Mouse (Mus musculus) adrenal gland (tissue): ENCODE data around the gene Tnnt1.

Experiments used
- intact Hi-C: fragments of 180-260 bp; cut with DNase I; formaldehyde crosslinking; loops from one replicate; pipeline ENCODE4 v1.15.1; 2025

Tnnt1 gene

DNA sequence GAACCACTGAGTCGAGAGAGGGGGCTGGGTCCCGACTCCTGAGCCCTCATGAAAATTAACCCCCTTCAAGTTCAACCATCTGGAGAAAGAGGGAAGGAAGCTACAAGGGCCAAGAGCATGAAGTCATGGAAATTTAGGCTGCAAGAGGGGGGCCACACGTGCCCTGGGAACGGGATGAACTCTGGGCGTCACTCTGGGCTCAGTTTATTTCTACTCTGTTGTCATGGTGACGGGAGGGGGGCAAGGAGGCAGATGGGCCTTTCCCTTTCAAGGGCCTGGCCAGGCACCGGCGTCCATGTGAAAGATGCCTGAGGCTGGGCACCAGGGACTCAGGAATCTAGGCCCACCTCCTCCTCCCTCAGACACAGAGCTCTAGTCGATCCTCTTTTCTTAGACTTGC, 17.9 kb downstream of the Tnnt1 start:
- intact Hi-C loops, result loop anchor here (10.0 kb wide), 1 partner anchor 353 kb away; no protein-coding TSS in a partner anchor

DNA sequence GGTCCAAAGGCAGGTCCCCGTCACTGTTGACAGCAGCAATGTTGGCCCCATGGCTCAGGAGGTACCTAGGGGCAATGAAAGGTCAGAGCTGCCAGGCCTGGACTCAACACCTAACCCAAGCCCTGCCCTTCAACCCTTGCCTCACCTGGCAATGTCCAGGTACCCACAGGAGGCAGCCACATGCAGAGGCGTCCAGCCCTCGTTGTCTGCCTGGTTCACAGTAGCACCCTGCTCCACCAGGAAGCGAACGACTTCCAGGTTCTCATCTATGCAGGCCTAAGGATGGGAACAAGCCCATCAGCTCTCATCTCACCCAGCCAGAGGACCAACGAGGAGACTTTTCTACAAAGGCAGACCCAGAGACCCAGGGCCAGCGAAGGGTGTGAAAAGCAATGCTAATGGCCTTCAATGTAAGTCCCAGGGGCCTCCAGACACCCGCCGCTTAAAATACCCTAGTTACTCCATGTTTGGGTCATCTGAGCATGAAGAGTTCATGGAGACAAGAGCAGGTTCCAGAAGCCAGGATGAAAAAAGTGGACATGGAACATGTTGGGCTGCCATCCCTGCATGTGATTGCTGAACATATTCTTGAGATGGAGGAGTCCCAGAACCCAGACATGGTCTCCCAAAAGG, 18.8 kb downstream of the Tnnt1 start:
- intact Hi-C loops, result loop anchor here (10.0 kb wide), 1 partner anchor 353 kb away; no protein-coding TSS in a partner anchor

DNA sequence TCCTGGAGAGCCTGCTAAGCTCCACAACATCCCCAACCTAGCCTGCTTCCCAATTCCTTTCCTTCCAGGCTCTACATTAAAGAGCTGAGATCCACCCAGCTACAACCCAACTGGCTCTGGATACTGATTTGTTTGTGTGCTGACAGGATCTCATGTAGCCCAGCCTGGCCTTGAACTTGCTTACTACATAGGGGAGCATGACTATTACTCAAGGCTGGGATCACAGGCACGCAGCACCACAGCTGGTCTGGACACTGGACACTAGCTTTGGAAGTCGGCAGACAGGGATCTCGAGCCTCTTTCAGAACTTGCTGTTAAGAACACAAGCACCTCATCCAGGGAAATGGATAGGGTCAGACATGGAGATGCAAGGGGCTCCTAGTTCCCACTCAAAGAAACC, 19.7 kb downstream of the Tnnt1 start:
- intact Hi-C loops, result loop anchor here (10.0 kb wide), 1 partner anchor 352 kb away; no protein-coding TSS in a partner anchor

DNA sequence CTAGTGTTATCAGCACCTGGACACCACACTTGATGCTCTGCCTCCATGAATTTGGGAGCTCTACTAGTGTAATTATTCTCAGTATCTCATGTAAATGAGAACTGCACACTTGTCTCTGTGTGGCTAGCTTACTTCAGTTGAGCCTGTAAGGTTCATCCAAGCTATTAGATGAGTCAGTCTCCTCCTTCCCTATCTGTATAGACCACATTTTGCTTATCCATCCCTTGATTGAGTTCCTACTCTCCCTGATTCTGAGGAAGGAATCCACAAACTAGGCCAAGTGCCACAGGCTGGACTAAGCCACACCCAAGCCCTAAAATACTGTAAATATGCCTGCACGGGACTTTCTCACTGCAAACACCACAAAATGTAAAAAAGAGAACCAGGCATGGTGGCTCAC, 22.2 kb downstream of the Tnnt1 start:
- intact Hi-C loops, result loop anchor here (10.0 kb wide), 1 partner anchor 349 kb away; no protein-coding TSS in a partner anchor

DNA sequence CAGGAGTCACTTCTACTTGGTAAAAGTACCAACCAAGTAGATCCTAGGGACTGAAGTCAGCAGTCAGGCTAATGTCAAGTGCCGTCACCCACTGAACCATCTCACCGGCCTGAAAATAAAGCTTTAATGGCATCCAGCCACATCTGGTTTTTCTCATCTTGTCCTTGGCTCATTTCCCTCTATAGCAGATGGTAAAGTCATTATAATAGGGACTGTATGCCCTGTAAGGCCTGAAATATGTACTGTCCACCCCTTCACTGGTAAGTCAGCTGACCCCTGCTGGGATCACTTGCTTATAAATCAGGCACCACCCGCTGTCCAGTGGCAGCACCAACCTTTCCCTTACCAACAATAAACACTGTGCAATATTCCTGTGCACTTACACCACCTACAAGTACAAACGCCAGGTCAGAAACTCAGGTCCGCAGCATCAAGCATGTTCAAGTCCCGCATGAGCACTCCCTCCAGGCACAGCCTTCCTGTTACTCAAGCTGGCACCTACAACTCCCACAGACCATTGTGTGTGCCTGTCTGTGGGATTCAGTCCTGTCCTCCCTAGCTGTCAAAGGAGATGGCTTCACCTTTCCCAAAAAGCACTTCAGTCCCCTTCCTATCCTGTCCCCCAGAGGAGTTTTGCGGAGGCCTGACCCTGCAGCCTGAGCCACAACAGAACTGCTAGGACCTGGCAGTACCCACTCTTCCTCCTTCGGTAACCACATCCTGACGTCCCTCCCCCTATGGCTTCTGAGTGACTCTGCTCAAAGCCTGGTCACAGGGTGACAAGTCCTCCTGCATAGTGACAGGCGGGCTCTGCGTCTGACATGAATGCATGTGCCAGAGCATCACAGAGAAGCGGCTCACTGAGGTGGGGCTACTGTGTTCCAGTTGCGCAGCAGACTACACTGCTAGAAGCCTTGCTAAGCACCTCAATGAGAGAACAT, 23.6 kb downstream of the Tnnt1 start:
- intact Hi-C loops, result loop anchor here (10.0 kb wide), 1 partner anchor 348 kb away; no protein-coding TSS in a partner anchor

DNA sequence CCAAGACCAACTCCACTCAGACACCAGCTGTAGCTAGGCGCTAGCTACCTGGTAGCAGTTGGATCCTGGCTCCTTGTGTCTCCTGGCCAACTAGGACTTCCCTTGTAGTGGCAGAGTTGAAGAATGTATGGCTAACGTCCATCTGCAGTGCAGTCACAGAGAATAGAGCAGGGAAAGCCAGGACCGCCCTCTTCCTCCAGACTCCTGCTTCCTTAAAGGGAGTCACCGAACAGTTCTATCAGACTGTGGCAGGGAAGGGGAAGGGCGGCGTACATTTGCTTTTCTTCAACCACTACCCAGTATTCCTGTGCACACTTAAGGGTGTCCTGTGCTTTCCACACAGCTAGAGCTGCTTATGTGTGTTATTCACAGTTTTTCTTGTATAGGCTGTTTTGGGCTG, 24.9 kb downstream of the Tnnt1 start:
- intact Hi-C loops, result loop anchor here (10.0 kb wide), 1 partner anchor 347 kb away; no protein-coding TSS in a partner anchor

DNA sequence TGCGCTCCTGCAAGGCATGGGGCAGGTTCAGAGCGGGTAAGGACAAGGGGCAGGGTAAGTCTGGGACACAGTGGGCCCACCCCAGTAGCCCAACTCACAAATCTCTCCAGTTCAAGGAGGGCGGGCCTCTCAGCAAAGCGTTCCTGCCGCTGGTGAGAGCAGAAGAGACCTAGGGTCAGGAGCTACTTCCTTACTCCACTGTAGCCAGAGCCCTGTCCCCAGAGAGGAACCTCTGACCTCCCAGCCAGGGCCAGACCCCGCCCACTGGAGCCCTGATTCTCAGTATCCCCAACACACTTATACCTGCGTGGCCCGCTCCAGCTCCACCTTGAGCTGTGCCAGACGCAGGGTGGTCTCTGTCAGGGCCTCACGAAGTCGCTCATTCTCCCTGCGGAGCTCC, 33.9 kb downstream of the Tnnt1 start:
- intact Hi-C loops, result no loop called here

DNA sequence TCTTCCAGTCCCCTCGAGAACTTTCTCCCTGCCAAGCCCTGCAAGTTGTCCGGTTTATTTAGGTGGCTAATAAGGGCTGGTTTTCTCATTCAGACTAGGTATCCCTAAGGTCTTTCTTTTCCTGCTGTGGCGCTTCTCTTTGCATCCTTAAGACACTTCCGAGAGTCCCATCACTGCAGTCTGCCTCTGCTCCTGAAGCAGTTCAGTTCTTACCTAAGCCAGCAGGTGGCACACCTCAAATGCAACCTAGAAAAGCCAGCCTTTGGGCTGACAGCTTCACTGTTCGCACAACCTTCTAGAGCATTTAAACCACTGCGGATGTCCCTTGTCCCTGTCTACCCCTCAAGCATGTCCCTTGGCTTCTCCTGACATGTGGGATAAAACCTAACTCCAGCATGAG, 36.5 kb downstream of the Tnnt1 start:
- intact Hi-C loops, result no loop called here

DNA sequence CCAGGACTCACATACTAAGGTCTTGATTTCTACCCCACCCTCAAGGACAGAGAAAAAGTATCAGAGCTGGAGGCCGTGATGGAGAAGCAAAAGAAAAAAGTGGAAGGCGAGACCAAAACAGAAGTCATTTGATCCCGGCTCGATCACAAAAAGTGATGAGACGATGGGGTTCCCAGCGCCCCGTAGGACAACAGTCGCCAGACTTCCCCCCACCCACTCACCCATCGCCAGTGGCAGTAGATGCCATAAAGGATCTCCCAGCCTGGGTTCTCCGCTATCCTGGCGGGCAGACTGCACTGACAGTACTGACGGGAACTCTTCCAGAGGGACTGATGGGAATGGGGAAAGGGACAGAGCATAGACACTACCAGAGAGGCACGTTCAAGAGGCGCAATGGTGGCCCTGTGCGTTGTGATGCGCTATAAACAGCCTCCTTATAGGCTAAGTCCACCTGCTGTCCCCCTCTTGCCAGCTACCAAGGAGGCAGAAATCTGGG, 37.3 kb downstream of the Tnnt1 start:
- intact Hi-C loops, result no loop called here

DNA sequence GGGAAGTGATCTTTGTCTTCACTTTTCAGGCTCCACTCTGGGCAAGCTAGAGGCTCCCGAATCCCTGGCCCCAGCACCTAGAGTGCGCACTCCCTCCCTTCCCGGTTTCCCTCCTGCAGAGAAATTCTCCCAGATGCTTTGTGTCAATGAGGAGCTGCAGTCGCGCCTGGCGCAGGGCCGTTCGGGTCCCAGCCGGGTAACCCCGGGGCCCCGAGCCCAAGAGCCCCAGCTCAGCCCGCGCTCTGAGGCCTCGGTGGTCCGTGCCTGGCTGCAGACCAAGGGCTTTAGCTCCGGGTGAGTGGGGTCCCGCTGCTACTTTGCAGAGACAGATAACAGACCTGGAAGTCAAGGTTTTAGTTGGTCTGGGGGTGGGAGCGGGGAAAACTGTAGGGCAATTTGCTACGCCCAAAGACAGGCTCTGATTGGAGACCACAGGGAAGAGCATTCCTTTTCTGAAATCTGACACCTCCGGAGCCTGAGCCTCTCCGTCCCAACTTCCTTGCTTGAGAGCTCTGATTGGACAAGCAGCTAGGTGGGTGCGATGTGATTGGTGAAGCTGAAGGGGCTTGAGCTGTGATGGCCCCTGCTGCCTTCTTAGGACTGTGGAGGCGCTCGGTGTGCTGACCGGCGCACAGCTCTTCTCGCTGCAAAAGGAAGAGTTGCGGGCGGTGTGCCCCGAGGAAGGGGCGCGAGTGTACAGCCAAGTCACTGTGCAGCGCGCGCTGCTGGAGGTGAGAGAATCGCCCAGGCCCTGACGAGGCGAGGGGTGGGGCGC, 38.0 kb downstream of the Tnnt1 start:
- intact Hi-C loops, result no loop called here

DNA sequence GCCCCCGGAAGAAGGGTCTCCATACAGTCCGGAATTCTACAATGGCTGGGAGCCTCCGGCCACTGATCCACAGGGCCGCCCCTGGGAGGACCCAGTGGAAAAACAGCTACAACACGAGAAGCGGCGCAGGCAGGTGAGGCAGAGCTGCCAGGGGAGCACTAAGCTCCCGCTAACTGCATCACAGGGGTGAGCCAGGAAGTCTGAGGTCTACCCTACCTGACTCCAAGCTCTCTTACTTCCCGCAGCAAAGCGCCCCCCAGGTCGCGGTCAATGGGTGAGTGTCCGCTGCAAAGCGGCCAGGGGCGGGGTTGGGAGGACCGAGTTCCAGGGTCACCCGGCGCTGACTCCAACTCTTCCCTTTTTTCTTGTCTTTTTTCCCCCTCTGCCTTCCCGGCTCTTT, 42.2 kb downstream of the Tnnt1 start:
- intact Hi-C loops, result no loop called here

DNA sequence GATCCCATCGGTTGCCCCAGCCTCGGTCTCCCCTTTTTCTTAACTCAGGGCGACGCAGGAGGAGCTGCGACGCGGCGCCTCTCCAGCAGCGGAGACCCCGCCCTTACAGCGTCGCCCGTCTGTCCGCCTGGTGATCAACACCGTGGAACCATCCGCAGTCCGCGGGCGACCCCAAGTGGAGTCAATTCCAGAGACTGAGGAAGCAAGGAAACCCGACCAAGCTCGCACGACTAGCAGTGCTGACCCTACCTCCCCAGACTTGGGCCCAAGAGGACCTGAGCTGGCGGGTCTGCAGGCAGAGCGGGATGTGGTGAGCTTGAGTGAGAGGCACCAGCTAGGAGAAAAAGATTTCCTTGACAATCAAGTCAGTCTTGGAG, 45.0 kb downstream of the Tnnt1 start:
- intact Hi-C loops, result loop anchor here (2.0 kb wide), 1 partner anchor 38 kb away; no protein-coding TSS in a partner anchor

DNA sequence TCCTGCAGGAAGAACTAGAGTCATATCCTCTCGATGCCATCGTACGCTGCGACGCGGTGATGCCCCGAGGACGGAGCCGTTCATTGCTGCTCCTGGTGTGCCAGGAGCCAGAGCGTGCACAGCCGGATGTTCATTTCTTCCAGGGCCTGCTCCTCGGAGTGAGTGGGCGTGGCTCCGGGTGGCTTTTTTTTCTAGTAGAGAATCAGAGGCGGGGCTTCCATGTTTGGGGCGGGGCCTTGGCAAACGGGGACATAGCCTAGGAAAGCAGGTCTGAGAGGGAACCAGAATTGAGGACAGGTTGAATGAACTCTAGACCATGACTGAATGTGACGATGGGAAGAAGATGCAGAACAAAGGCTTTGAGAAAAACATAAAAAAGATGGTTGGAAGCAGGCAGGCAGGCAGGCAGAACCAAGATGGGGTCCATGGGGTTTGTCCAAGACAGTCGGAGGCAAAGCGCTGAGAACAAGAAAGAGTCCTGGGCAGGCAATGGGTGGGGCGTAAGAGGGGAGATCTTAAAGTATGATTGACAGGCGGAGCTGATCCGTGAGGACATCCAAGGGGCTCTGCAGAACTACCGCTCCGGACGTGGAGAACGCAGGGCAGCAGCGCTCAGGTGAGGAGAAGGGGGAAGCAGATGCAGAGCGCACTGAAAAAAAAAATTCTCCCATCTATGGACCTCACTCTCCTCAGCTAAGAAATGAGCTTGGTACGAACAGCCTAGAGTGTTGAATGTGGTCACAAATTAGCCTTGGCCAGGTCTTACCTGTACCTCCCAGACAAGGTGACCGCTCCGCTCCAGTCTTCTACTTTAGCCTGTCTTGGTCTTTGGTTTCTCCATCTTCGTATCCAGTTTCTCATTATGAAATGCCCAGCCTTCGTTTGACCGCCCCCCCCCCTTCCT, 45.7 kb downstream of the Tnnt1 start:
- intact Hi-C loops, result loop anchor here (2.0 kb wide), 1 partner anchor 38 kb away; no protein-coding TSS in a partner anchor

DNA sequence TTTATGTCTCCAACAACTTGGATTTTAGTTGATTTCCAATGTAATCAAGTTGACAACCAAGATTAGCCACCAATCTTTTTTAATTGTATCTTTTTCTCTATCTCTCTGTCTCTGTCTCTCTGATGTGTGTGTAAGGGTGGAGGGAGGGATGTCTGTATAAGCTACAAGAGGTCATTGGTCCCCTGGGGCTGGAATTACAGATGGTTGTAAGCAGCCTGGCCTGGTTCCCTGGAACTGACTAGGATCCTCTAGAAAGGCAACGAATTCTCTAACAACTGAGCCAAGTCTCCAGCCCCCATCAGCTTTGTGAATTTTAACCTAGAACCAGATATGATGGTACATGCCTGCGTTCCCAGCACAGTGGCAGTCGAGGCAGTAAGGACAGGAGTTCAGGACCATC, 48.4 kb downstream of the Tnnt1 start:
- intact Hi-C loops, result no loop called here

DNA sequence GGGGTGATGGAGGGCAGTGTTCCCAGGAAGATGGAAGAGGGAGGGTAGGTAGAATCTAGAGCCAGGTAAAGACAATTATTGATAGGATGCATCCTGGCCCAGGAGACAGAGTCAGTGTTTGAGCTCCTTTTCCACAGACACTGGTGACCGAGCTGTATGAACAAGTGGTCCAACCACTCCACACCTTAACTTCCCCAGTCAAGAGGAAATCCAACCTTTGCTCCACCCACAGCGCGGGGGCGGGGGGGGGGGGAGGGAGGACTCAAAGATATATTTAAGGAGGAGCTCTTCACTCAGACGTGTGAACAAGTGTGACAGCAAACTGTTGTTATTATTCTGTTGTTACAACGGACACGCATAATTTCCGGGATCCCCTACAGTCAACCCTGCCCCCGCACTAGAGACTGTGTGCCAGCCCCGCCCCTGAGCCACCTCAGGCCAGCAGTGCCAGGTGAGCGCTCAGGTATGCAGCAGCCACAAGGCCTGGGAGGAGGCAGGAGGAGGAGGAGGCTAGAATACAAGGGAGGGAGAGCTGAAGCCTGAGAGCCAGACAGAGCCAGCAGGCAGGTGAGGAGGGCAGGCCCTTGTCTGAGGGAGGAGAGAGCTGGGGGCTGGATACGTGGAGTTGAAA, 51.9 kb downstream of the Tnnt1 start:
- intact Hi-C loops, result no loop called here

DNA sequence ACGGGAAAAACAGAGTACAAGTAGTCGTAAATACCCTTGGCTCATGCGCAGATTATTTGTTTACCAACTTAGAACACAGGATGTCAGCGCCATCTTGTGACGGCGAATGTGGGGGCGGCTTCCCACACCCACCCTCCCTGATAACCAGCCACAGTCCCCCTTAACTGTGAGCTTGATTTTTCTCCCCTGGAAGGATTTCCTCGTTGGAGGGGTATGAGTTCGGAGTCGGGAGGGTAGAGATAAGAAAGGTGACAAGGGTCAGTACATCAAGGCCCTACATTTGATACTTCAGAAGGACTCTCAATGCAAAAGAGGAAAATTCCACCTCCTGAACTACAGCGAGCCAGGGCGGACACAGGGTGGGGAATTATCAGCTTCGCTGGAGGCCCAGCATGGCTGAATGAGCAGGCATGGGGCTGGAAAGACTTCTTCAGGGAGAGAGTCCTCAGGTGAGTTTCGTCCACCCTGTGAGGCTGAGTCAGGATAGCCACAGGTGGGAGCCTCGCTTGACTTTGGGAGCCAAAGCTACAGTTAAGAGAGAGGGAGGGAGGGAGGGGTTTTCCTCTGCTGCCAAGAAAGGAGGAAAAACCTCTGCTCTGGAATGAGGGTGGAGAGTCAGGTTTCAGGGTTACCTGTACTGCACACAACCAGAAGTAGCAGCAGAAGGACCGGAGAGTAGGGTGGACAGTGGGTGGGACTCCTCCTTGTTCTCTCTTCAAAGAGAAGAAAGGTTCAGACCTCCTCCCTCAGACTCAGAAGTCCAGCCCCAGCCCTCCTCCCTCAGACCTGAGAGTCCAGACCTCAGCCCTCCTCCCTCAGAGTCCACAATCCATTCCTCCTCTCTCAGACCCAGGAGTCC, 55.4 kb downstream of the Tnnt1 start, which contains the start of gene Eps8l1:
TSS of gene Eps8l1 (plus strand) at position 99 of the 859 bp plus-strand sequence.
- intact Hi-C loops, result no loop called here
